Mouse (Mus musculus) cerebellum, postnatal 4 days (tissue): Measurements from ENCODE around the gene Glis1.

Source experiments
- DNase-seq, 2 experiments: peaks; one replicate each; pipeline ENCODE4 v3.0.0; 2022; ENCODE audit warnings: low spot score in 2 of 2, mixed read lengths in 1 of 2

The Glis1 gene

DNA sequence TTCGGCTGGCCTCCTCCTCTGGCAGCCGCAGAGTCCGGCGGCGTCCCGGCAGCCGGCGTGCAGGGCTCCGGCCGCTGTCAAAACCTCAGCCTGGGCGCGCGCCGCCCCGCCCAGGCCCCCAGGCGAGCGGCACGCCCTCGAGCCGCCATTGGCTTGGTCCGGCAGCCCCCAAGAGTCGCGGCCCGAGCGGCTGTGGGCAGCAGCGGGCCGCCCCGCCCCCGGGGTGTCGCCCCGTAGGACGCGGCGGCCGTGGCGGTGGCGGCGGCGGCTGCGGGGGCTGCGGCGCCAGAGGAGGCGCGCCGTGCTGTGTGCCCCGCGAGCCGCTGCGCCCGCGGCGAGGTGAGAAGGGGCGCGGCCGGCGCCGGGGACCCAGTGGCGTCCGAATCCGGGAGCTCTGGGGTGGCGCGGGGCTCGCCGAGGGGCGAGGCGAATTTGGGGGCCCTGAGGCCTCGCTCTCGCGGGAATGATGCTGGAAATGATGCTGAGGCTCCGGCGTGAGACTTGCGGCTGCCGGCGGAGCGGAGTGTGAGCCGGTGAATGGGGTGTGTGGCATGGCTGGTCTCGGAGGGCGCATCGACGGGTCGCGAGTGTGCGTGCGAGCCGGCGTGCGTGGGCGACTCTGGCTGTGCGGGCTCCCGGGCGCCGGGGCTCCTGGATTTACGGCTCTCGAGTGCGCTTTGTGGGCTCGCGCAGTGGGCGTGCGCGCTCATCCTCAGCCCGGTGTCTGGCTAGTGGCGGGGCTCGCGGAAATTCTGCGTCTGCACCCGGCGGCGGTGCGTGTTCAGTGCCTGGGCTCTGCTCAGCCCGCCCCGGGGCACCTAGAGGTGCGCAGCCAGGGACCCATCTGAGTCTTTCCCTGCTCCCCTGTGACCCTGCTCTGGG is at the start of gene Glis1:
Glis1 (plus strand) TSS at position 236 of the 882 bp plus-strand sequence.
- peak in 1 of 2 experiments; percentile 36 for DNase-seq

GRCm38 (mm10) chr4:107387038-107387437 is 47.4 kb upstream of the Glis1 start:
- peak in 1 of 2 experiments; percentile 34 for DNase-seq

DNA sequence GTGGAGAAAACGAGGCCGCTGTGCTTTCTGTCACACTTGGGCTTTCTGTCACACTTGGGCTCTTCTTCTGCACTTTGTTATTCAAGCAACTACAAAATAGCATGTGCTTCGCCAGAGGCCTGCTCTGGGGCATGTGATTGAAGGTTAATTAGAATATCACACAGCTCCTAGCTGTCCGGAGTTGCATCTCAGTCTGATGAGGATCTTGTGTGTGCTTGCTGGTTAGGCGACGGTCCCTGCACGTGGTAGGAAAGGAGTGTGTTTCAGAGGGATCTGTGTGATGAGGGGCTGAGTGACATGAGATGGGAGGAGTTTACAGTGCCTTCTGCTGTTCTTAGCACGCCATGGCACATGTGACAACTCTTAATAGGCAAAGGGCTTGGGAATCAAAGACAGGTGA is 46.9 kb upstream of the Glis1 start:
- no peak for DNase-seq

DNA sequence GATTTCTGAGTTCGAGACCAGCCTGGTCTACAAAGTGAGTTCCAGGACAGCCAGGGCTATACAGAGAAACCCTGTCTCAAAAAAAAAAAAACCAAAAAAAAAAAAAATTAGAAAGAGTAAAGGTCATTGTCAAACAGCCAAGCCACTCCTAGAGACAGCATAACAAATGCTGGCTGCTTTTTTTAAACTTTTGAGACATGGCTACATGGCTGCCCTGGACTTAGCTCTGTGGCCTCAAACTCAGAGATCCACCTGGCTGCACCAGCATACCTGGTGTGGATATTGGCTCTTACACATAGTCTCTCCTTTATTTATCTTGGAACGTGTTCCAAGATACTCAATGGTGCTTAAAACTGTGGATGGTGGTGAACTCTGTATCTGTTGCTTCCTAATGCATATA is 46.1 kb upstream of the Glis1 start:
- DNase-seq, result no peak

DNA sequence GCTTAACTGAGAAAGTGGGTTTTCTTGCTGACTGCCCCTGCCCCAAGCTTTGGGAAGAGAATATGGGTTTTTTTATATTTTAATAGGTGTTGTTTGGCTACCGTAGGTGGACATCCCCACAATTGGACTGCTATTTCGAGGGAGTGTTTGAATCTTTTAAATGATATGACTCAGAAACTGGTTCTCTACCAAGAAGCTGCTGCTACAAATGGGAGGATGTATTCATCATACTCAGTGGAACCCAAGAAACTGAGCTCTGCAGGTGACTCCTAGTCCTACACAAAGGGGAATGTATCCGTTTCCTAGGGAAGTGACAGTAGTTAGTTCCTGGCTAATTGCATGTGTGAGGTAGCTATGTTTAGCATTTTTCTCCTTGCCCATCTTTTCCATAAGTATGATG is 45.0 kb upstream of the Glis1 start:
- no peak for DNase-seq

GRCm38 (mm10) chr4:107393771-107394170 is 40.6 kb upstream of the Glis1 start:
- no peak for DNase-seq

DNA sequence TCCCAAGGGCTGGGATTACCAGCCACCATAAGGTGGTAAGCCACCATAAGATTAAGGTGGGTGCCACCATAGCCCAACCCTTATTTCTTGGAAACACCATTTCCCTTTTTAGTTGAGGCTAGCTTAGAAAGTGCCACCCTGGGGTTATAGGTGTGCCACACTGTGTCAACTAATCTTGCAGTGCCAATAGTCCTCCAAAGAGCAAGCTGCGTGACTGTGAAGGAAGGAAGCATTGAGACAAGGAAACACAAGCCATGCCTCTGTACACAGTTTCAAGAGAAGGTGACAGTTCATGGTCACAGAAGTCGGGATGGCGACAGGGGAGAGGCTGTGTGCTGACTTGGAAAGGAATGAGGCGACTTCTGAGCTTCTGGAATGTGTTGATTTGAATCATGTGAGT is 14.2 kb upstream of the Glis1 start:
- no peak for DNase-seq

DNA sequence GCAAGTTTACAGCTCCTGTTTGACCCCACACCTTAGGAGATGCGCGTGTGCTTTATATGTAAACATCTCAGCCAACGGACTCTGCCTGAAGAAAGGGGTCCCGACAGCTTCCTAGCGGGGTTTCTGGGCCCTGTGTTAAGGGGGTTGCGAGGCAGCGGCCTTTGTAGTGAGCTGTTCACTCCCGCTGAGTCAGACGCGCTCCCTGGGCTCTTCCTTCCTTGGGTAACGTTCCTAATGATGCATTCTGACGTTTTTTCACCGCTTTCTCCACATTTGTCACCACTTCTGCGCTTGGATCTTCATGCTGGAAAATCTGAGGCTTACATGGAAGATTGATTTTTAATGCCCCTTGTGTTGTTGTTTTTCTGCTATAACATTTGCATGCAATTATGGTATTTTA is 12.7 kb upstream of the Glis1 start:
- no peak for DNase-seq

- peak in 1 of 2 experiments; percentile 42 for DNase-seq
Observed at GRCm38 (mm10) chr4:107422176-107422575, 12.2 kb upstream of the Glis1 start.

GRCm38 (mm10) chr4:107425616-107426015 is 8.8 kb upstream of the Glis1 start:
- no peak for DNase-seq

DNA sequence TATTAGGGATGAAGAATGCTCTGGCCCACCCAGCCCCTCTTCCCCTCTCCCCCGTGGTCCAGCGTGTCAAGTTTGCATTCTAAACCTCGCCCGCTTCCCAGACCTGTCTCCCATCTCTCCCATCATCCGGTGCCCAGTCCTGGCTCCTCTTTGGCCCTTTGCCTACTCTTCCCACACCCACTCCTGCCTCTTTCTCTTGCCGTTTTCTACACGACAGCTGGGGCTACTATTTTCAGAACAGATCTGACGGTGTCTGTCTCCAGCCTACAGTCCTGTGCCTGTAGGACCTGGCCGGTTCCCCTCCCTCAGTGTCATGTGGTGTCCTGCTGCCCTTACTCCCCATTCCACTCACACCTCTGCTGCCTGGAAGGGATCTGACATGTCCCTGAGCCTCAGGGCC is 7.8 kb upstream of the Glis1 start:
- no peak for DNase-seq

GRCm38 (mm10) chr4:107432717-107433116 is 1.7 kb upstream of the Glis1 start:
- no peak for DNase-seq

DNA sequence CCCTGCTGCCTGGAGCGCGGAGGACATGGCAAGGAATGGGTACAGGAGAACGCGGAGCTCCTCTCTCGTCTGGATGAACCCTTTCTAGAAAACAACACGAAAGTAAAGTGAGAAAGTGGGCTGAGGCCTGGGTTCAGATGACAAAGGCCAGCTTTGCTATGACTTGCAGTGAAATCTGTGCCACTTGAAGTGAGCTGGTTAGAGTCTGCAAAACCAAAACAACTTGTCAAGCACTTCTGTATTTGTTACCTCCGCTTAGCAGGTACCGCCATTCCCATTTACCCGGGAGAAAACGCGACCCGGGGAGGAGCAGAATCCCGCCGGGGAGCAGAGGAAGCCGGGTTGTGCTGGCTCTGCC is 414 bp upstream of the Glis1 start:
- no peak for DNase-seq

DNA sequence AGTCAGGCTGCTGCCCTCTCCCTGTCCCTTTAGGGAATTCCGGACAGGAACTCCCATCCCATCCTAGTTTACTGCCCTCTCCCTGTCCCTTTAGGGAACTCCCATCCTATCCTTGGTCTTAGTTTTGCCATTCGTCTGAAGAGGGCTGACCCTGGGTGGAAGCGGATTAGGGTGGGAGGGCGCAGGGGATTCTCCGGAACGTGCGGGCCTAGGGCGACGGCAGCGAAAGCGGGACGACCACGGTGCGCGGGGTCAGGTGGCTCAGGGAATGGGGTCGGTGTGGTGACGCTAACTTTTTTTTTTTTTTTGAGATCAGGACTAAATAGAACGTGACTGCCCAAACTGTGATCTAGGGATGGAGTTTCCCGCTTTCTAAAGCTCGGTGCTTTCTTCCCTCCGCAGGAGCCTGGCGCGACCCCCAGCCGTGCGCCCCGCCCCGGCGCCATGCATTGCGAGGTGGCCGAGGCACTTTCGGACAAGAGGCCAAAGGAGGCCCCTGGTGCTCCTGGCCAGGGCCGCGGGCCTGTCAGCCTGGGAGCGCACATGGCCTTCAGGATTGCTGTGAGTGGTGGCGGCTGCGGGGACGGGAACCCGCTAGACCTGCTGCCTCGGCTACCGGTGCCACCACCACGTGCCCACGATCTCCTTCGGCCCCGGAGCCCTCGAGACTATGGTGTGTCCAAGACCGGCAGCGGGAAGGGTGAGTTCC is 1.0 kb downstream of the Glis1 start:
- DNase-seq, result no peak

- no peak for DNase-seq
Observed at GRCm38 (mm10) chr4:107436476-107436875, 2.1 kb downstream of the Glis1 start.

- DNase-seq, result no peak
Observed at GRCm38 (mm10) chr4:107438741-107439140, 4.3 kb downstream of the Glis1 start.

GRCm38 (mm10) chr4:107440306-107440705 is 5.9 kb downstream of the Glis1 start:
- DNase-seq, result no peak

DNA sequence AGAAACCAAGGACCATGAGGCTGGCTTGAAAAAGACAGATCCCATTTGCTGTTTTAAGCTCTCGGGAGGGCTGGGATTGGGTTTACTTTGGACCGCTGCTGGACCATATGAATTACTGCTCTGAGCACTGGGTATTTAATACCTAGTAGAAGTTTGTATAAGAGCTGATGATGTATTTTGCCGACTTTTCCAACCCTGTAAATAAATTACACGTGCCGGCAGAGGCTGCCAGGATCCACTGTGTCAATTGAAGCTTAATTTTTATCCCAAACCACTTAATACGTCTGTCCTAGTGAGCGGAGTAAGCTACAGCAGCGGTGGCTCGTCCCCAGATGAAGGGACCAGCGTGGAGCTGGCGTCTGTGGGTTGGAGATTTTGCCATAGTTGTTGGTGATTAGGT is 7.9 kb downstream of the Glis1 start:
- no peak for DNase-seq

- no peak for DNase-seq
Observed at GRCm38 (mm10) chr4:107442891-107443483, 8.6 kb downstream of the Glis1 start.

GRCm38 (mm10) chr4:107443621-107444020 is 9.2 kb downstream of the Glis1 start:
- no peak for DNase-seq

- no peak for DNase-seq
Observed at GRCm38 (mm10) chr4:107448481-107448880, 14.1 kb downstream of the Glis1 start.

- DNase-seq, result no peak
Observed at GRCm38 (mm10) chr4:107449519-107449918, 15.1 kb downstream of the Glis1 start.
